Mouse (Mus musculus): ENCODE measurements around the gene Peli2. TPM values are rescaled to one million over a fixed set of nuclear protein-coding genes. Genes with fewer than 3 reads are reported as not detected.
A peak's percentile ranks its signal among the peaks of the same experiment; 100 is the strongest.

The Peli2 gene
- total RNA-seq, 2 experiments from 2014 or later = 5.7 to 9.7 TPM

- peak; percentile 38 for ATAC-seq (ENCODE audit: poor library complexity, severe bottlenecking)
Observed at GRCm38 (mm10) chr14:48124816-48125215, 4.2 kb downstream of the Peli2 start.

GRCm38 (mm10) chr14:48125971-48126370 is 5.3 kb downstream of the Peli2 start:
- no peak for ATAC-seq (ENCODE audit: poor library complexity, severe bottlenecking)

- ATAC-seq (ENCODE audit: poor library complexity, severe bottlenecking) = no peak
Observed at GRCm38 (mm10) chr14:48126931-48127330, 6.3 kb downstream of the Peli2 start.

- ATAC-seq (ENCODE audit: poor library complexity, severe bottlenecking) = no peak
Observed at GRCm38 (mm10) chr14:48127609-48128185, 7.1 kb downstream of the Peli2 start.

GRCm38 (mm10) chr14:48128701-48129100 is 8.1 kb downstream of the Peli2 start:
- no peak for ATAC-seq (ENCODE audit: poor library complexity, severe bottlenecking)

GRCm38 (mm10) chr14:48130021-48130420 is 9.4 kb downstream of the Peli2 start:
- ATAC-seq (ENCODE audit: poor library complexity, severe bottlenecking) = no peak

GRCm38 (mm10) chr14:48130761-48131575 is 10.3 kb downstream of the Peli2 start:
- peak; percentile 85 for ATAC-seq (ENCODE audit: poor library complexity, severe bottlenecking)

GRCm38 (mm10) chr14:48131576-48131922 is 10.9 kb downstream of the Peli2 start:
- ATAC-seq (ENCODE audit: poor library complexity, severe bottlenecking) = peak; percentile 88

GRCm38 (mm10) chr14:48132241-48132640 is 11.6 kb downstream of the Peli2 start:
- ATAC-seq (ENCODE audit: poor library complexity, severe bottlenecking) = no peak

GRCm38 (mm10) chr14:48132865-48133802 is 12.5 kb downstream of the Peli2 start:
- no peak for ATAC-seq (ENCODE audit: poor library complexity, severe bottlenecking)

- ATAC-seq (ENCODE audit: poor library complexity, severe bottlenecking) = no peak
Observed at GRCm38 (mm10) chr14:48134344-48134743, 13.7 kb downstream of the Peli2 start.

GRCm38 (mm10) chr14:48135816-48136345 is 15.3 kb downstream of the Peli2 start:
- ATAC-seq (ENCODE audit: poor library complexity, severe bottlenecking) = no peak

GRCm38 (mm10) chr14:48137731-48138130 is 17.1 kb downstream of the Peli2 start:
- no peak for ATAC-seq (ENCODE audit: poor library complexity, severe bottlenecking)

- ATAC-seq (ENCODE audit: poor library complexity, severe bottlenecking) = peak; percentile 80
Observed at GRCm38 (mm10) chr14:48138138-48138537, 17.5 kb downstream of the Peli2 start.

- ATAC-seq (ENCODE audit: poor library complexity, severe bottlenecking) = no peak
Observed at GRCm38 (mm10) chr14:48139409-48139808, 18.8 kb downstream of the Peli2 start.

GRCm38 (mm10) chr14:48141694-48142093 is 21.1 kb downstream of the Peli2 start:
- ATAC-seq (ENCODE audit: poor library complexity, severe bottlenecking) = no peak

- no peak for ATAC-seq (ENCODE audit: poor library complexity, severe bottlenecking)
Observed at GRCm38 (mm10) chr14:48142696-48143095, 22.1 kb downstream of the Peli2 start.

- no peak for ATAC-seq (ENCODE audit: poor library complexity, severe bottlenecking)
Observed at GRCm38 (mm10) chr14:48143141-48143540, 22.5 kb downstream of the Peli2 start.

GRCm38 (mm10) chr14:48144330-48144729 is 23.7 kb downstream of the Peli2 start:
- ATAC-seq (ENCODE audit: poor library complexity, severe bottlenecking) = no peak

- peak; percentile 92 for ATAC-seq (ENCODE audit: poor library complexity, severe bottlenecking)
Observed at GRCm38 (mm10) chr14:48147688-48148087, 27.1 kb downstream of the Peli2 start.

GRCm38 (mm10) chr14:48148615-48149014 is 28.0 kb downstream of the Peli2 start:
- no peak for ATAC-seq (ENCODE audit: poor library complexity, severe bottlenecking)
